Mouse (Mus musculus): ENCODE data around the gene Fcrla. TPM values are rescaled to one million over a fixed set of nuclear protein-coding genes. Genes with fewer than 3 reads are reported as not detected.

The Fcrla gene
- total and polyA plus RNA-seq, 3 experiments: 10.6 to 30.6 (median 17.7) TPM

GRCm38 (mm10) chr1:170933940-170934339, 6.6 kb upstream of the Fcrla start:
- dilution Hi-C loops (cut with MboI; ENCODE audit: extremely low pct_ligation_motif_present, extremely low pct_unique_long_range_greater_than_20kb, low sequenced_read_pairs): no loop called here
- no peak overlapping the region for H3K27ac ChIP-seq (ENCODE audit: insufficient read depth, low read depth)

DNA sequence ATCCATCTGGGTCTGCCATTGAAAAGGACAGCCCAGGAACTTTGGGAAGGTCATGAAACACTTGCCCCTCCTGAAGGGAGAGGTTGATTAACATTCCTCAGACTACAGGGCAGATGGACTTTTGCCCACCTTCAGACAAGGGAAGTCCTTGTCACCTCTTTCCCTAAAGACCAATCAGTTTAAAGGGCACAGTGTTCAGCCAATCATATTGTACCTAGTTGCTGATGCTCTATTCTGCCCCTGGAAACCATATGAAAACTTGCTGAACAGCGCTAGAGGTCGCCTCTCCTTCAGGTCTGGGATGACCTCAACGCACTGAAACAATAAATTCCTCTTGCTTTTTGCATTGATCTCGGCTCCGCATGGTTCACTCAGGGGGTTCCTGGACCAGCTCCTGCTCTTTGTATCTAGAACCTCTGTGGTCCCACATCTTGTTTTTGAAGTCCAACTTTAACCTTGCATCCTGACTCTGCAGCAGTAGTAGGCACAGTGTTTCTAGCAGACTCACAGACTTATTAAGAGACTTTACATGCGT, 6.1 kb upstream of the Fcrla start:
- peaks cover 4 to 52% of the 10 kb centered on the region in 2 experiments for H3K4me1 ChIP-seq (ENCODE audit: control insufficient read depth in 1 of 2, insufficient read depth in 2 of 2)
- no peak for TF ChIP-seq TBP (conservative IDR thresholded peaks at IDR 0.05; ENCODE audit: low read depth, low read length)
- TF ChIP-seq UBTF (IDR thresholded peaks at IDR 0.05; ENCODE audit: low read depth, low read length): no peak
- TF ChIP-seq POLR2AphosphoS2 (IDR thresholded peaks at IDR 0.05; ENCODE audit: low read depth, low read length): no peak
- no peak for TF ChIP-seq USF2 (conservative IDR thresholded peaks at IDR 0.05; ENCODE audit: low read depth, low read length)
- no peak for TF ChIP-seq USF1 (IDR thresholded peaks at IDR 0.05; ENCODE audit: low read depth, low read length)
- no peak for TF ChIP-seq ETS1 (conservative IDR thresholded peaks at IDR 0.05; ENCODE audit: low read depth, low read length)
- TF ChIP-seq CHD1 (IDR thresholded peaks at IDR 0.05; ENCODE audit: low read depth, low read length): no peak
- no peak for TF ChIP-seq SMC3 (IDR thresholded peaks at IDR 0.05; ENCODE audit: low read depth, low read length)
- in situ Hi-C loops (cut with MboI; ENCODE audit: low pct_ligation_motif_present, low pct_unique_long_range_greater_than_20kb, low sequenced_read_pairs): no loop called here
- no peaks in the 10 kb centered on the region for H3K27me3 ChIP-seq (replicated peaks)
- no peak overlapping the region for H3K9ac ChIP-seq (ENCODE audit: insufficient read depth, low read depth)
- no peak overlapping the region for H3K4me3 ChIP-seq (replicated peaks in 1 of 3; ENCODE audit: low read depth in 2 of 3, low read length in 2 of 3, poor library complexity in 1 of 3)
- dilution Hi-C loops (cut with MboI; ENCODE audit: extremely low pct_ligation_motif_present, extremely low pct_unique_long_range_greater_than_20kb, low sequenced_read_pairs): no loop called here
- H3K4me2 ChIP-seq (ENCODE audit: insufficient read depth, low read depth, poor library complexity, severe bottlenecking): no peak overlapping the region
- H3K9me3 ChIP-seq (replicated peaks; ENCODE audit: low read length): peaks cover 4% of the 10 kb centered on the region
- H3K36me3 ChIP-seq (replicated peaks in 1 of 2; ENCODE audit: control insufficient read depth in 1 of 2, insufficient read depth in 1 of 2, low read length in 1 of 2): no peaks in the 10 kb centered on the region
- no peak overlapping the region for H3K27ac ChIP-seq (ENCODE audit: insufficient read depth, low read depth)
- H3K79me2 ChIP-seq (replicated peaks; ENCODE audit: control insufficient read depth, extremely low read depth, insufficient read depth, poor library complexity, severe bottlenecking): no peaks in the 10 kb centered on the region
- no peak for DNase-seq (ENCODE audit: extremely low read depth)

More at GRCm38 (mm10) chr1:170933940-170934339, 6.6 kb upstream of the Fcrla start:
- DNase-seq (ENCODE audit: extremely low read depth): no peak
- no peak overlapping the region for H3K4me3 ChIP-seq (replicated peaks in 1 of 3; ENCODE audit: low read depth in 2 of 3, low read length in 2 of 3, poor library complexity in 1 of 3)
- no peaks in the 10 kb centered on the region for H3K36me3 ChIP-seq (replicated peaks in 1 of 2; ENCODE audit: control insufficient read depth in 1 of 2, insufficient read depth in 1 of 2, low read length in 1 of 2)
- H3K9me3 ChIP-seq (replicated peaks; ENCODE audit: low read length): peaks cover 5% of the 10 kb centered on the region
- H3K9ac ChIP-seq (ENCODE audit: insufficient read depth, low read depth): no peak overlapping the region
- in situ Hi-C loops (cut with MboI; ENCODE audit: low pct_ligation_motif_present, low pct_unique_long_range_greater_than_20kb, low sequenced_read_pairs): no loop called here
- no peak overlapping the region for H3K4me2 ChIP-seq (ENCODE audit: insufficient read depth, low read depth, poor library complexity, severe bottlenecking)
- no peaks in the 10 kb centered on the region for H3K27me3 ChIP-seq (replicated peaks)
- peaks cover 3 to 49% of the 10 kb centered on the region in 2 experiments; a peak in 3 of 4 replicates for H3K4me1 ChIP-seq (ENCODE audit: control insufficient read depth in 1 of 2, insufficient read depth in 2 of 2)
- H3K79me2 ChIP-seq (replicated peaks; ENCODE audit: control insufficient read depth, extremely low read depth, insufficient read depth, poor library complexity, severe bottlenecking): no peaks in the 10 kb centered on the region
- TF ChIP-seq JUND (conservative IDR thresholded peaks at IDR 0.05; ENCODE audit: low read depth, low read length): no peak
- no peak for TF ChIP-seq ZKSCAN1 (IDR thresholded peaks at IDR 0.05; ENCODE audit: borderline replicate concordance, low read depth, low read length)
- no peak for TF ChIP-seq PAX5 (IDR thresholded peaks at IDR 0.05; ENCODE audit: low read length)
- TF ChIP-seq CHD2 (IDR thresholded peaks at IDR 0.05; ENCODE audit: low read length): no peak
- no peak for TF ChIP-seq POLR2AphosphoS2 (IDR thresholded peaks at IDR 0.05; ENCODE audit: low read depth, low read length)
- no peak for TF ChIP-seq IRF4 (IDR thresholded peaks at IDR 0.05; ENCODE audit: low read depth, low read length)
- no peak for TF ChIP-seq ZC3H11A (IDR thresholded peaks at IDR 0.05; ENCODE audit: low read depth, low read length)
- TF ChIP-seq E2F4 (IDR thresholded peaks at IDR 0.05; ENCODE audit: insufficient replicate concordance, low read depth, low read length): no peak
- no peak for TF ChIP-seq HCFC1 (IDR thresholded peaks at IDR 0.05; ENCODE audit: low read depth, low read length)
